Mouse (Mus musculus): ENCODE results near the gene Rab5c.

The Rab5c gene

DNA sequence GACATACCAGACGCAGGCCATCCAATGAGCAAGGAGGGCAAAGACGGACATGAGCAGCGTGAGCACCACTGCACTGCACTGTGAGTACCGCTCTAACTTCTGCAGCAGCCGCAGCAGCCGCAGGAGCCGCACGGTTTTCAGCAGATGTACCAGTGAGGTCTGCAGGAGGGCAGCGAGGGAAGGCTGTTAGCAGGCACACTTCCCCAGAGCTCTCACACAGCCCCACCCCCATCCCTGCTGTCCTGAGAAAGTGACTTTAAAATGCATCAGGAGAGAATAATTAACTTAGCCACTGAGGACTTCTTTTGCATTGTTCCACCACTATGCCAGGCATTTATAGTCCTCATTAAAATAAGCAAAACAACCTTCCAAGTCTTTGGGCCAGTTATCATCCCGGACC lies 14.3 kb upstream of the Rab5c start:
- no peak for DNase-seq (ENCODE audit: low read depth, low spot score)

DNA sequence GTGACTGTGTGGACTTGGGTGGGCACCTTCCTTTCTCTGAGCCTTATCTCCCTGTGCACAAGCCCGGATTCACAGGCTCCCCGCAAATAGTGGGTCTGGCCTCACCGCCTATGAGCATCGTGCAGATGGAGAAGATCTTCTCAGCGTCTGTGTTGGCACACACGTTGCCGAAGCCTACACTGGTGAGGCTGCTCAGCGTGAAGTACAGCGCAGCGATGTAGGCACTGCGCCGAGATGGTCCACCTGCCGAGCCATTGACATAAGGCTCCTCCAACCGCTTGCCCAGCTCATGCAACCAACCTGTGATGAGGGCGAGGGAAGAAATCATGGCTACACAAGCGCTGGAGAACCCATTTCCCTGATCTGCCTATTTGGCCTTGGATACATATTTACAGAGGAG lies 12.1 kb upstream of the Rab5c start:
- no peak for DNase-seq (ENCODE audit: low read depth, low spot score)

DNA sequence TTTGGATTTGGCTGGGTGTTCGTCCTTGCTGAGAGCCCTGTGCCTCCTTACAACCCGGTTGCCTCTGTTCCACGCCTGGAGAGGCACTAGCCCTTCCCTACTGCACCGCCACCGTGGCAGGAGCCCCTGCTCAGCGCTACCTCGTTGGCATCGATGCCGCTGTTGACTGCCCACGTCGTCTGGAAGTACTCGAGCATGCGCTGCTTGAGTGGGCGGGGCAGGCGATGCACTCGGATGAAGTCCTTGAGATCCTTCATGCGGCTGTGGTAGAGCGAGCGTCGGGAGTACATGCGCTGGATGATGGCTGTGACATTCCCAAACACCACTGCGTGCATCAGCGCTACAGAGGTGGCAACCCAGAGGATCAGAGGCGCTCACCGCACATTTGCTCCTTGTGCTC lies 11.5 kb upstream of the Rab5c start:
- no peak for DNase-seq (ENCODE audit: low read depth, low spot score)

DNA sequence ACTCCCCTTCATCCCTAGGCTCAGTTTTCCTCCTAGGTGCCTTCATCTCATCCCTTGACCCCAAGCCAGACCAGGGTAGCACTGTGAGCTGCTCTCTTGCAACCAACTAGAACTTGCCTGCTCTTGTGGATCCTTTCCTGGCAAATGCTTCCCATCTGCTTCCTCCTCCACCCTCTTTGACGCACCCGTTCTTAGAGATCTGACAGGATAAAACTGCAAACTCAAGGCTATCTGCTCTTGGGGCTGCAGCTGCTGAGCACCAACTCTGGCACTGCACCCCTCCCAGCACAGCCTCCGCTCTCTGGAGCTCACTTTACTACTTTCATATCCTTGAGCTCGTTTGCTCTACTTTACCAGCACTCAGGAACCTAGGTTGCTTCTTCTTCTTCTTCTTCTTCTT lies 10.6 kb upstream of the Rab5c start:
- no peak for DNase-seq (ENCODE audit: low read depth, low spot score)

DNA sequence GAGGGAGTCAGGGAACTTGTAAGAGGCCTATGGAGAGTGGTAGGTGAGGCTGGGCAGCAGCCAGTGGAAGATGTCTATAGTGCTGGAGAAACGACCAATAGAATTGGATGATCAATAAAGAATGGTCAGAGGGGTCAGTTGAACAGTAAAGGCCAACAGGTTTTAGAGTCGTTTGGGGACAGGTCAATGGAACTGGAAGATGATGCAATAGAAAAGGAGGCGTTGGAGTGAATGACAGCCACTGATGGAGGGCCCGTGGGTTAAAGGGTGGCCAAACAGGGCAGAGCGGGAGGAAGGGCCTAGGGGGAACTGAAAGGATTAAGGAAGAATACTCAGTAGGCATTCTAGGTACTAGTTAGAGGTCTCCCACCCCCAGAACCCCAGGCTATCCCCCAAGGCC lies 9.1 kb upstream of the Rab5c start:
- DNase-seq (ENCODE audit: low read depth, low spot score): no peak

DNA sequence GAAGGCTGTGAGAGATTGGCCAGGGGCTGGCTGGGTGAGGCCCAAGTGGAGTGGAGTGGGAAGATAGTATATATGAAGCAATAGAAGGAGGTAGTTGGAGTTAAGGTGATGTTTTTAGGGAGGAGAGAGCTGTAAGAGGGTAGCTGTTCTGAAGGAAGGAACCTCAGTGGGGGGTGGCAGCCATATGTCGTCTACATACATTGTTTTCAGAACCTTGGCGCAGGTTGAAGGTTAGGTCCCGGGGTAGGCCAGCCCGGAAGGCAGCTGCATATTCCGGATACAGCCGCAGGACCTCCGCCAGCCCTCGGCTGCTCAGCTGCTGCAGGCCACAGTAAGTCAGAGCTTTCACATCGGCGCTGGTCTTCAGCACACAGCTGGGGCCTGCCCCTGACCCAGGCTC lies 8.5 kb upstream of the Rab5c start:
- DNase-seq (ENCODE audit: low read depth, low spot score): no peak

DNA sequence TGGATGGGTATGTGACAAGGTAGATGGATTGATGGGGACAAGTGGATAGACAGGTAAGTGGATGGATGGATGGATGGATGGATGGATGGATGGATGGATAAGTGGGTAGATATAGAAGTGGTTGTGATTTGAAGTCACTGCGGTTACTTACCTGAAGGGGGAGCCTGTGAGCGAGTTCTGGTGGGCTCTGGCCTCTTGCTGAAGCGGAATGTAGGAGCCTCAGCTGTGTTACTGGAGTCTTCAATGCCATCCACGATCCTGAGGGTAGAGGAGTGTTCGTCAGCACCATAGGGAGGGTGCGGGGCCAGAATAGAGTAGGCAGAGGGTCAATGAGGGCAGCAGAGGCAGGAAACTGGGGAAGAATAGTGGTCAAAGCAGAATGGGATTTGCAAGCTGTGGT lies 7.1 kb upstream of the Rab5c start:
- DNase-seq (ENCODE audit: low read depth, low spot score): peak; percentile 41

DNA sequence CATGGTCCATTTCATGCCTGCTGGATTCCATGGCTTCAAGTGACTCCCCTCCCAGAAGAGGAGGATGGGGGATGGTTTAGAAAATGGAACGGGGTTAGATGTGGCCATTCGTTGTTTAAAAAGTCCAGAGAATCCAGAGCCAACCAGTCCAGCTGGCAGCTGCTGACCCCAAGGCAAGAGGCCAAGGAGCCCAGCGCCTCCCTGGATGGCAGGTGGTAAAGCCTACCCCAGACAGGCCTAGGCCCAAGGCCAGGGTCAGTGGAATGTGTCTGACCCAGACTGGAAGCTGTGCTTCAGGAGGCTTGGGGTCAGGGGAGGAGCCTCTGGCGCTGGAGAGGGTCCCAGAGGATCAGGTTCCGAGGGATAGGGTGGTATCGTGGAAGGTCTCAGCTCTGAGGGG lies 3.3 kb upstream of the Rab5c start:
- no peak for DNase-seq (ENCODE audit: low read depth, low spot score)

DNA sequence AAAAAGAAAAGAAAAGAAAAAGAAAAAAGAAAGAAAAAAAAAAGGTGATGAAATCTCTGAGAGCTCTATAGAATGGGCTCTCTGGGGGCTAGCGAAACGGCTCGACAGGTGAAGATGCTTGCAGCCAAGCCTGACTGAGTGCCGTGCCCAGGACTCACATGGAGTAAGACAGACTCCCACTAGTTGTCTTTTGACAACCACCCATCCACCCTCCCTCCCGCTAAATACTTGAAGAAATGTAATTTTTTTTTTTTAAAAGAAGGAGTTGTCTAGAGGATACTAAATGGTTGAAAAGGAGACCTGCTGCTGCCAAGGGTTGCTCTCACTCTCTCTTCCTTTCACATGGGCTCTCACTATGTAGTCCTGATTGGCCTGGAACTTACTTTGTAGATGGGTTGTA lies 734 bp upstream of the Rab5c start:
- no peak for DNase-seq (ENCODE audit: low read depth, low spot score)

DNA sequence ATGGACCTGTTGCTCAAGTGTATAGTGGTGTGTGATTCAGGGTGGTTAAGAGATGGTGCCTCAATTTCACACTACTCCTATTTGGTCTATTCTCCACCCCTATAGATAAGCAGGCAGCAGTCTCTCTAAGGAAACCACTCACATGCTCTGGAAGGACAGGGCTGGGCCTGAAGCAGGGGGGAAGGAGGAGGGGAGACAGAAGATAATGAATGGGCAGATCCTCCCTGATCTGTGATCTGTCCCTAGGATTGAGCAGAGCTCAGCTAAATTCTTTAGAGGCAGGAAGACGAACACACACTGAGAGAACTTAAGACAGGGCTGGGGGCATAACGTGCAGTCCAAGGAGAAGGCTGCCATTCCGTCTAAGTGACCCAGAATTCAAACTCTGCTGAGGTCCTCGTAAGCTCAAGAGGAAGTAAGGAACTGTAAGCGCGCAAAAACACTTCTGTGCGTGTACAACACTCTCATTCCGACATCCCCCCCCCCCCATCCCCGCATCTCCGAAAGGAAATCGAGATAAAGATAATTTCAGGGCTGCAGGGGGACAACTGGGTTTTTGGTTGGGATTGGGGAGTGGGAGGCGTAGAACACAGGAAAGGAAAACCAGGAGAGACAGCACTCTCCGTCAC lies 796 bp downstream of the Rab5c start:
- no peak for DNase-seq (ENCODE audit: low read depth, low spot score)

DNA sequence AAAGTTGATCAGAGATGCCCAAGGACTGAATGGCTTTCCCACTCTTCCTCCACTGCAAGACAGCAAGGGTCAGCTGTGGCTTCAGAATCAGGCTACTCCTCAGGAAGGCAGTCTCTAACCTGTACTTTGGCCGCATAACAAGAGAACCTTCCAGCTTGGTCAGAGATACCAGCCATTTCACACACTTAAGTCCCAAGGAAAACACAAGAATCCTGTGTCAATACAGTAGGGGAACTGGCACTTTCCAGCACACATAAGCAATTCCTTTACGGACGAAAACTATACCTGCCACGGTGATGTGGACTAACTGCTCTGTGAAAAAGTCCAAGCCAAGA lies 1.3 kb downstream of the Rab5c start:
- no peak for DNase-seq (ENCODE audit: low read depth, low spot score)

DNA sequence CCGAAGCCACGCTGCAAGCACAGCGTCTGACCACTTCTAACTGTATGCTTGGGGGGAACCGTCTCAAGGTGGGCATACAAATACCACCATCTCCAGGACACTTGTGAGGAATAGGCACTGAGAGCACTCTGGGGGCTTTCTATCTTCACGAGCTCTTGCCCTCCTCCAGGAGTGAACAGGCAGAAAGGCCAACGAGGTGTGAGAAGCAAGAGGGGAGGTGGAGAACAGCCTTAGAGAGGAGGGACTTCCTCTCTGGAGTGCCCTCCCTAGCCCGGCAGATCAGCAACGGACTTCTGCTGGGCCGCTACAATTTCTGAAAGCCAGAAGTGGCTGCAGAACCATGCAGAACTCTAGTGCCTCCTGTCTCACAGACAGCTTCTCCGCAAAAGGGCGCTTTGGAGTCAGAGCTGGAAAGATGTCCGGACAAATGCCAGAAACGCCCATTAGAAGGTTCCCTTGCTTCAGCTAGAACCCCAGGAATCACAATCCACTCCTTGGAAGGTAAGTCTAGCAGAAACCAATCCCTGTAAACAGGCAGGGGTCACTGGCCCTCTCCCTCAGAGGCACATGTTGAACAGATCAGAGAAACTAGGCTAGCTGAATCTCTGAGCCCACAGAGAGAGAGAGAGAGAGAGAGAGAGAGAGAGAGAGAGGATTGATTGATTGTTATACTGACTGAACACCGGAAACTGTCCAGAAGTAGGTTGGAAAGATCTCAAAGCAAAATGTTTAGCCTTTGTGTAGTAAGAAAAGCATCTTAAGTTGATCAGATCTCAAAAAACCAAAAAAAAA lies 1.9 kb downstream of the Rab5c start:
- no peak for DNase-seq (ENCODE audit: low read depth, low spot score)

DNA sequence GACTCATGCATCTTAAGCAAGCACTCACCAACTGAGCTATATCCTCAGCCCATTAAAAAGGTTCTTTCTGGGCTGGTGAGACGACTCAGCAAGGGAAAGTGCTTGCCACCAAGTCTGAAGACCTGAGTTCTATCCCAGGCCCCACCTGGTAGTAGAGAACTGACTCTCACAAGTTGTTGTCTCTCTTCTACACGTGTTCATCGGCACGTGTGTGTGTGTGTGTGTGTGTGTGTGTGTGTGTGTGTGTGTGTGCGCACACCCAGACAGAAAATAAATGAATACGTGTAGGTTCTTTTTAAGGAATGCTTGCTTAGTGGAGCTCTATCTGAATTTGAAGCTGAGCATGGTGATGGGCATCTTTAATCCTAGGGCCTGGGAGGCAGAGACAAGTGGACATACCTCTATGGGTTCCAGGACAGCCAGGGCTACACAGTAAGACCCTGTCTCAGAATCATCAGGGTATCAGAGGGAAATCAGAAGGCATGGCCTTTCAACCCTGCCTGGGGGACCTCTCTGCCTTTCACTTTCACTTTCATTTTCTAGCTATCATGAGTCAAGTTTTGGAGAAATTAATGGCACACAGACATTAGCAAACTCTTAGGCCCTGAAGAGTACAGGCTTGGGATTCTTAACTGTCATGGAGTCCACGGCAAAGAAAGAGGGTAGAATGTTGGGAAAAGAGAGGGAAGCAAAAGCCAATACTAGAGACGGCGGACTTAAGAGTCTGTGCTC lies 2.7 kb downstream of the Rab5c start:
- DNase-seq (ENCODE audit: low read depth, low spot score): no peak

DNA sequence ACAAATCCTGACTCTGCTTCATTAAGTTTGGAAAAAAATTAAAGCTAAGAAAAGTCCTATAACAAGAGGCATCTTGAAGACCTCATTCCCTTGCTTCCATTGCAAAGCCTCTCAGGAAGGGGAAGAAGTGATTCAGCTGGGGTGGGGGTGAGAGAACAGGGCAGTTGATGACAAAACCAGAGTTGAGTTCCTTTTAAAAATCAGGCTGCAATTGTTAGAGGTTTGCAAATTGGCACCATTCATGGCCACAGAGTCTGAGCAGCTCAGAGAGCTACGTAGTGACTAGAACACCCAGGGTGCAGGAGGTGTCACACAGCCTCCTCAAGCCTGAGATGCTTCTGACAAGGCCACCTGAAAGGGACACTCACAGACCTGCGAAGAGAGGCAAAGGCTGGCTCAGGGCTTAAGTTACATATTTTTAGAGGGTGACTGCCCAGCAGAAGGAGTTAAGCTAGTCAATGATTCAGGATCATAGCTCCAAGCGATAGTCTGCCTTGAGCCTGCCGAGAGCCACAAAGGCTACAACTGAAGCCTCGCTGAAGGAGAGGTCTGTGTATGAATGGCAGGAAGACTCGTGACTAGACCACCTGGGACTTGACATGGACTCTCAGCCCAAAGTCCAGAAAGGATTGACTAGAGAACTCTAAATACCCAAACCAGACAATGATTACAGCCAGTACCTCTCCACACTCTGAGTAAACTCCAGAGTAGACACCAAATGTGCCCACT lies 7.4 kb downstream of the Rab5c start:
- DNase-seq (ENCODE audit: low read depth, low spot score): no peak

DNA sequence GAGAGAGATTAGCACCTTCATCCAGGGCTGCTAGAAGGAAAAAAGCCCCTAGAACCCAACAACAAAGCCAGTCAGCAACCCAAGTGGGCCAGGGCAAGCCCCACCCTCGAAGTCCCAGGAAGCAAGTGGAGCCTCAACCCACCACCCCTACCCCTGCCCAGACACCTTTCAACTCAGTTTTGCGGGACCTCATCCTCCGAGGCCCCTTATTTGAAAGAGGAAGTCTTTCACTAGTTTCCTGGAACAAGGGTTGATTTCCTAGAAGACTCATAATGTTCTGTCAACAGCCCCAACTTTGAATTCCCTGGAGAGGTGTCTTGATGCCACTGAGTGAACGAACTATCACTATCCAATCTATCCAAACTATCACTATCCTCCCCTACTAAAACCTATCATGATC lies 8.0 kb downstream of the Rab5c start:
- no peak for DNase-seq (ENCODE audit: low read depth, low spot score)

DNA sequence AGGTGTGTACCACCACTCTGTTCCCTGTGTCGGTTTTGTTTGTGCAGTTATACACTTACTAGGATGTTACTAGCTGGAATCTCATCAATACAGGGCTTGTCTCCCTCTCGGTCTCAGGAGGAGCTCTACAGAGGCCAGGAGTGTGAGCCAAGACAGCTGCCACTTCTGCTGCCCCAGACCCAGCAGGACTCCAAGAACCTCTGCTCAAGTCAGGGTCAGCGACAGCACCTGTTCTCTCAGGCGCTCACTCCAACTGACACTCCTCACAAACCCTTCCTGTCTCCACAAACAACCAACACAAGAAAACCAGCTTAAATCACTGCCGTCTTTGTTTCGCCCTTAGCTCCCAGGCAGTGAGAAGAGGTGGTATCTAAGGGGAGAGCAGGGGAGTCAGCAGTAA lies 9.4 kb downstream of the Rab5c start:
- DNase-seq (ENCODE audit: low read depth, low spot score): no peak

DNA sequence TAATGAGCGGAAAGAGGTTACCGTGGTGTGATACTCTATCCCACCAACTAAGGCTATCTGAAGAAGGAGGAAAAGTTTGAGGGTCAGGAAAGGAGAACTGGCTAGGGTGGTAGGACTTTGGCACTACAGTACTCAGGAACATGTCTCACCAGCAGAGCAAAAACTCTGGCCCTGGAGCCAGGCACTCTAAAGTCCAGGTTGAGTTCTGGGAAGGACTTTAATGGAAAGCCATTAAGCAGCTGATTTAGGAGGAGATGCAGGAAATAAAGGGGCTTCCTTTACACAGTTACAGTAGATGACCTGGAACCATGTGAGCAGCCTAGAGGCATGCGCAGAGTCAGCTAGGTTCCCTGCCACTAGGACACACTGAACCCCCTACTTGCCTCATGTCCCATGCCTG lies 10.8 kb downstream of the Rab5c start:
- no peak for DNase-seq (ENCODE audit: low read depth, low spot score)

DNA sequence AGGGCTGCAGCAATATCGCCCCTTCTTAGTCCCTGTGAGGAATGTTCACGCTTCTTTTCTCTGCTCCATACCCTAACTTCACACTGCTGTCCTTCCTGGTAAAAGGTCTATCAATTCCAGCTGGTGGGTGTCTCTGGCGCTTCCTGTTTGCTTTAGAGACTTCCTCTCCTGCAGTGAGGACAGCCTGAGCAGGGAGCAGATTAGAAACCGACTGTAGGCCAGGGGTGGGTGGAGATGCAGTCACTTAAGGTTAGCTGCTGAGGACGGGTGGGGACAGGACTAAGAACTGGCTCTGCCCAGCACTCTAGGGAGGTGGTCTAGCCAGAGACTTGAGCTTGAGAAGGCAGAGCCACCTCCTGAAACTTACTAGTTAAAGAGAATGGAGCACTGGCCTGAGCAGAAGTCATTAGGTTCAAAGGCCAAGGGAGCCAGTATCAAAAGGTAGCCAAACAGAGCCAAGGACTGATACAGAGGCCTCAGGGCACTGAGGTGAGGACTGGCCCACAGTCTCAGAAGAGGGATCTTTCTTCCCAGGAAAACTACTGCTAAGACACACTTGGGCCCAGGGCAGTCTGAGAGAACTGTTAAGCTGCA lies 13.0 kb downstream of the Rab5c start:
- DNase-seq (ENCODE audit: low read depth, low spot score): no peak

DNA sequence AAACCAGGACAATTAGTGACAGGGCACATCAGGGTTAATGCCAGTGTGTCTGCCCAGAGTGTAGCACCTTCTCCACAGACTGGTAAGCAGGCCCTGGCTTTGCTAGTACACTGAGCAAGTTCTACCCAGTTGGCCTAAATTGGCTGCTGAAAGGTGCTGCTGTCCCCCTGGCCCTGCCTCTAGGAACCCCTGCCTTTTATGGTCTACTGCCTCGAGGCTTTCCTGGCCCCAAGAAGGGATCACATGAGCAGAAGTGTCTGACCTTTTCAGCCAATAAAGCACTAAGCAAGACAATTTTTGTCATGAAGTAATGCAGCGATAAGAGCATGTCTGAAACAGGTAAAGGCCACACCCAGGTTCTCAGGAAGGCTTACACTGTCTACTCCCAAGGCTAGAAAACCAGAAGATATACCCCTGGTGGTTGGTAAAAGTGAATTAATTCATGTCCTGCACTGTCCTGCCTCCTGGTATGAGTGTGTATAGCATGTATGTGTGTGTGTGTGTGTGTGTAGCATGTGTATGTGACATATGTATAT lies 15.5 kb downstream of the Rab5c start:
- no peak for DNase-seq (ENCODE audit: low read depth, low spot score)

DNA sequence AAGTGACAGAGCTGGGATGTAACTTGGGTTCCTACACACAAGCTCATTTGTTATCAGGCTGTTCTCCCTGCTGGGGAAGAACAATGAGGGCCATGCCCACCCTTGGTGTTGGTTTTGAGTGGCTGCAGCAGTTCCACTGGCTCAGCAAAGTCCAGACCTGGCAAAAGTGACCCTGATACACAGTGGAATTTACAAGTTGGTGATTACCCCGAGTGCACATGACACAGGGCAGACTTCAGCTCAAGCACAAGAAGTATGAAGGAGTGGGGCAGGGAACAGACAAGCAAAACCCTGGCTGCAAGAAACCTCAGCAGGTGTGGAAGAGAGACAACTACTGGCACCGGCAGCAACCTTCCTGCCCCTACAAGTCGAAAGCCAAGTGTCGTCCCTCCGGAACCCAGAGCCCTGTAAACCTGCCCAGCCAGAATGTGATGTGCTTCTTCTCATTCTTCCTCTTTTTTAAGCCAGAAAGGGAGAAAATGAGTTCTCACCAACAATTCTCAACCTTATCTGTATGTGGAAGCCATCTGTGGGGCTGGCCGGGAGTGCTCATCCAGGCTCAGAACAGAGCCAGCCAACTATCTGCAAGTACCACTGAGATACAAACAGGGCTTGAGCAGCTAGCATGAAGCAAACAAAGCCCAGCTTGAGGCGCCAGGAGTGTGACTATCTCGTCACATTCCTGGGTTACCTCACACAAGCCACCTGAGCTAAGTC lies 16.1 kb downstream of the Rab5c start:
- no peak for DNase-seq (ENCODE audit: low read depth, low spot score)

DNA sequence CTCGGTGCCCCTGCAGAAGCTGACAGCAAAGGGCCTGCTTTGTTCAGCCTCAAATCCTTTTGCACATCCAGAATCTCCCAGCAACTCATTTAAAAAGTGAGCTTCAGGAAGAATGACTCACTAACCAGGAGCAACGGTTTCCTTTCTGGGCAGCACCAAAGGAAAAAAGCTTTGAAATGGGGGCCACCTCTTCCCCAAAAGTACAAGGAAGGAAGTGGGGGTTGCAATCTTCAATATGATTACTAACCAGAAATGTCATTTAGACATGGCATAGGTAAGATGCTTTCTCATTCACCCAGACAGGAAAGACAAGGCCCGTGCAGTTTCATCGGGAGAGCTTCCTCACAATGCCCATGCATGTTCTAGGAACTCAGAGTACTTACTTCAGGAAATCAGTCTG lies 16.8 kb downstream of the Rab5c start:
- no peak for DNase-seq (ENCODE audit: low read depth, low spot score)

Data from embryo, embryonic 11.5 days (tissue).